Mouse (Mus musculus) Patski (cell line): ENCODE data around the gene Bco1. TPM values are rescaled to one million over a fixed set of nuclear protein-coding genes. Genes with fewer than 3 reads are reported as not detected.

ENCODE experiments used
- ATAC-seq: fragments of 100-300 bp; one replicate; pipeline ENCODE4 v1.8.0; 2021
- CTCF ChIA-PET: fragments of 350-600 bp; sonication (Branson Sonifier 250); formaldehyde crosslinking; loops from one replicate; lab custom pipeline; 2022; ENCODE audit warnings: inconsistent platforms; lab: Charles Lee
- POLR2A ChIA-PET: fragments of 350-600 bp; sonication (Branson Sonifier 250); formaldehyde crosslinking; loops from one replicate; lab custom pipeline; 2022; ENCODE audit warnings: antibody characterized with exemption, inconsistent platforms; lab: Charles Lee
- DNase-seq: peaks from one replicate; pipeline ENCODE4 v3.0.0-alpha.2; 2011; ENCODE audit warnings: low read depth, low spot score
- H3K27me3 ChIP-seq: fragments of 371-371 bp; one replicate; pipeline ENCODE4 v1.5.1; 2021
- CTCF ChIP-seq: fragments of 100-300 bp; IDR thresholded peaks from one replicate; pipeline ENCODE4 v1.5.1; 2021
- in situ Hi-C: fragments of 300-500 bp; cut with MboI; formaldehyde crosslinking; loops from 3 replicates; pipeline ENCODE4 v1.11.1; 2018; ENCODE audit warnings: low pct_unique_long_range_greater_than_20kb, mixed read lengths
- polyA plus RNA-seq: library from polyadenylated mRNA; unstranded; gene quantifications from one replicate; pipeline ENCODE4 v1.2.3, GENCODE M21; 2021

Bco1 gene
- polyA plus RNA-seq, 1 experiment from 2014 or later = not detected

GRCm38 (mm10) chr8:117089802-117090201, 5.9 kb upstream of the Bco1 start:
- in situ Hi-C loops = no loop called here
- POLR2A ChIA-PET = no interaction called here
- no peak for DNase-seq
- H3K27me3 ChIP-seq = no peaks in the 10 kb centered on the region
- TF ChIP-seq CTCF = no peak
- no peak for ATAC-seq
- CTCF ChIA-PET = interaction anchor here (0.9 kb wide), 1 partner anchor 18 kb away, joined by 3 read pairs; no protein-coding TSS in a partner anchor

GRCm38 (mm10) chr8:117094053-117094452, 1.6 kb upstream of the Bco1 start:
- ATAC-seq = no peak

GRCm38 (mm10) chr8:117097051-117097563, 1.5 kb downstream of the Bco1 start:
- DNase-seq = no peak
- no peak for ATAC-seq
- H3K27me3 ChIP-seq = no peaks in the 10 kb centered on the region
- ChIA-PET CTCF (no interaction called here), POLR2A (no interaction called here)
- in situ Hi-C loops = no loop called here
- TF ChIP-seq CTCF = no peak

More at GRCm38 (mm10) chr8:117094053-117094452, 1.6 kb upstream of the Bco1 start:
- DNase-seq = no peak
- CTCF ChIA-PET = no interaction called here
- no peaks in the 10 kb centered on the region for H3K27me3 ChIP-seq
- POLR2A ChIA-PET = no interaction called here
- in situ Hi-C loops = no loop called here
- no peak for TF ChIP-seq CTCF

GRCm38 (mm10) chr8:117097564-117098191, 2.0 kb downstream of the Bco1 start:
- DNase-seq = peak; percentile 17
- no peak for TF ChIP-seq CTCF
- in situ Hi-C loops = no loop called here
- no peaks in the 10 kb centered on the region for H3K27me3 ChIP-seq
- POLR2A ChIA-PET = no interaction called here
- no peak for ATAC-seq
- CTCF ChIA-PET = no interaction called here

- DNase-seq (no peak), ATAC-seq (peak; percentile 59)
- ChIA-PET POLR2A (no interaction called here), CTCF (interaction anchor here (0.7 to 2.7 kb wide), 13 partner anchors 10 to 377 kb away, joined by 3 to 9 read pairs (median 3); partner anchors contain the start of gene Gcsh)
- peak; percentile 91 for TF ChIP-seq CTCF
- no peaks in the 10 kb centered on the region for H3K27me3 ChIP-seq
- in situ Hi-C loops = loop anchor here (10.0 kb wide), 1 partner anchor 467 kb away; no protein-coding TSS in a partner anchor
These were observed 11.9 kb downstream of the Bco1 start for GRCm38 (mm10) chr8:117107533-117107932.

- ChIA-PET POLR2A (no interaction called here), CTCF (interaction anchor here (1.1 to 2.7 kb wide), 2 partner anchors 38 to 70 kb away, joined by 4 to 9 read pairs; no protein-coding TSS in a partner anchor)
- DNase-seq = no peak
- TF ChIP-seq CTCF = peak; percentile 59
- in situ Hi-C loops = loop anchor here (10.0 kb wide), 1 partner anchor 466 kb away; no protein-coding TSS in a partner anchor
- H3K27me3 ChIP-seq = no peaks in the 10 kb centered on the region
- no peak for ATAC-seq
These were observed 13.5 kb downstream of the Bco1 start for GRCm38 (mm10) chr8:117109018-117109711.

GRCm38 (mm10) chr8:117109801-117110390, 14.2 kb downstream of the Bco1 start:
- DNase-seq (peak; percentile 9), ATAC-seq (no peak)
- TF ChIP-seq CTCF = peak; percentile 77
- H3K27me3 ChIP-seq = no peaks in the 10 kb centered on the region
- in situ Hi-C loops = loop anchor here (5.0 to 10.0 kb wide), 2 partner anchors 362 to 465 kb away; no protein-coding TSS in a partner anchor
- CTCF ChIA-PET = interaction anchor here (0.8 to 0.9 kb wide), 2 partner anchors 9 to 49 kb away, joined by 3 read pairs; no protein-coding TSS in a partner anchor
- POLR2A ChIA-PET = no interaction called here

GRCm38 (mm10) chr8:117111641-117112040, 16.0 kb downstream of the Bco1 start:
- DNase-seq = no peak
- POLR2A ChIA-PET = no interaction called here
- no peaks in the 10 kb centered on the region for H3K27me3 ChIP-seq
- in situ Hi-C loops = loop anchor here (5.0 kb wide), 1 partner anchor 361 kb away; no protein-coding TSS in a partner anchor
- CTCF ChIA-PET = no interaction called here
- no peak for TF ChIP-seq CTCF
- ATAC-seq = no peak

- H3K27me3 ChIP-seq = no peaks in the 10 kb centered on the region
- no peak for ATAC-seq
- ChIA-PET POLR2A (interaction anchor here (0.7 kb wide), 1 partner anchor 12 kb away, joined by 4 read pairs; no protein-coding TSS in a partner anchor), CTCF (no interaction called here)
- TF ChIP-seq CTCF = no peak
- DNase-seq = no peak
- in situ Hi-C loops = loop anchor here (5.0 kb wide), 1 partner anchor 360 kb away; no protein-coding TSS in a partner anchor
These were observed 16.6 kb downstream of the Bco1 start for GRCm38 (mm10) chr8:117112261-117112660.

- ChIA-PET POLR2A (no interaction called here), CTCF (no interaction called here)
- TF ChIP-seq CTCF = no peak
- DNase-seq (no peak), ATAC-seq (no peak)
- H3K27me3 ChIP-seq = no peaks in the 10 kb centered on the region
- in situ Hi-C loops = no loop called here
These were observed 19.4 kb downstream of the Bco1 start for GRCm38 (mm10) chr8:117115094-117115493.
